Mouse (Mus musculus): ENCODE data around the gene Flcn.
A peak's percentile ranks its signal among the peaks of the same experiment; 100 is the strongest.

Flcn gene

GRCm38 (mm10) chr11:59810480-59811158 is 803 bp upstream of the Flcn start:
- no peak for TF ChIP-seq GATA4 (IDR thresholded peaks at IDR 0.05; ENCODE audit: insufficient replicate concordance, low read length)

- peak; percentile 56; the same call in 1 of the 2 replicates for TF ChIP-seq GATA4 (IDR thresholded peaks at IDR 0.05; ENCODE audit: insufficient replicate concordance, low read length)
Observed at GRCm38 (mm10) chr11:59809071-59809669, 646 bp downstream of the Flcn start.

- TF ChIP-seq GATA4 (IDR thresholded peaks at IDR 0.05; ENCODE audit: insufficient replicate concordance, low read length) = no peak
Observed at GRCm38 (mm10) chr11:59808170-59808960, 1.5 kb downstream of the Flcn start.

- no peak for TF ChIP-seq GATA4 (IDR thresholded peaks at IDR 0.05; ENCODE audit: insufficient replicate concordance, low read length)
Observed at GRCm38 (mm10) chr11:59805656-59806055, 4.2 kb downstream of the Flcn start.

- no peak for TF ChIP-seq GATA4 (IDR thresholded peaks at IDR 0.05; ENCODE audit: insufficient replicate concordance, low read length)
Observed at GRCm38 (mm10) chr11:59805256-59805655, 4.6 kb downstream of the Flcn start.

GRCm38 (mm10) chr11:59804409-59805110 is 5.3 kb downstream of the Flcn start:
- no peak for TF ChIP-seq GATA4 (IDR thresholded peaks at IDR 0.05; ENCODE audit: insufficient replicate concordance, low read length)

GRCm38 (mm10) chr11:59803516-59803915 is 6.3 kb downstream of the Flcn start:
- no peak for TF ChIP-seq GATA4 (IDR thresholded peaks at IDR 0.05; ENCODE audit: insufficient replicate concordance, low read length)

GRCm38 (mm10) chr11:59801881-59802280 is 7.9 kb downstream of the Flcn start:
- TF ChIP-seq GATA4 (IDR thresholded peaks at IDR 0.05; ENCODE audit: insufficient replicate concordance, low read length) = no peak

GRCm38 (mm10) chr11:59800412-59800811 is 9.4 kb downstream of the Flcn start:
- TF ChIP-seq GATA4 (IDR thresholded peaks at IDR 0.05; ENCODE audit: insufficient replicate concordance, low read length) = no peak

- TF ChIP-seq GATA4 (IDR thresholded peaks at IDR 0.05; ENCODE audit: insufficient replicate concordance, low read length) = no peak
Observed at GRCm38 (mm10) chr11:59793390-59793789, 16.4 kb downstream of the Flcn start.

- no peak for TF ChIP-seq GATA4 (IDR thresholded peaks at IDR 0.05; ENCODE audit: insufficient replicate concordance, low read length)
Observed at GRCm38 (mm10) chr11:59789311-59789710, 20.5 kb downstream of the Flcn start.

GRCm38 (mm10) chr11:59787199-59787781 is 22.5 kb downstream of the Flcn start, which contains the start of gene Pld6:
Gene Pld6, minus strand, starts transcription at chr11:59787645.
- no peak for TF ChIP-seq GATA4 (IDR thresholded peaks at IDR 0.05; ENCODE audit: insufficient replicate concordance, low read length)

GRCm38 (mm10) chr11:59786444-59787198 is 23.2 kb downstream of the Flcn start:
- no peak for TF ChIP-seq GATA4 (IDR thresholded peaks at IDR 0.05; ENCODE audit: insufficient replicate concordance, low read length)

GRCm38 (mm10) chr11:59783591-59783990 is 26.2 kb downstream of the Flcn start:
- no peak for TF ChIP-seq GATA4 (IDR thresholded peaks at IDR 0.05; ENCODE audit: insufficient replicate concordance, low read length)

All from liver, adult (tissue).